Mouse (Mus musculus) layer of hippocampus, postnatal 36 days (tissue): ENCODE data around the gene Olfr1362. TPM values are rescaled to one million over a fixed set of nuclear protein-coding genes. Genes with fewer than 3 reads are reported as not detected.

ENCODE experiments used
- DNase-seq, 2 experiments: peaks; one replicate each; pipeline ENCODE4 v3.0.0; 2022
- total RNA-seq, 2 experiments: library from RNA; stranded (reverse); gene quantifications; 2 replicates each; pipeline ENCODE4 v1.2.3; 2021

Gene Olfr1362
- not detected for total RNA-seq

GRCm38 (mm10) chr13:21613922-21614321, at the start of gene Olfr1362:
TSS of gene Olfr1362 (minus strand) at chr13:21614022.
- DNase-seq, result no peak

- DNase-seq, result no peak
Observed at GRCm38 (mm10) chr13:21663286-21663685, 49.5 kb upstream of the Olfr1362 start, which contains the start of gene Olfr1361. TSS of gene Olfr1361 (minus strand) at chr13:21663386.

- no peak for DNase-seq
Observed at GRCm38 (mm10) chr13:21642418-21642817, 28.6 kb upstream of the Olfr1362 start, which contains the start of gene Olfr11. TSS of gene Olfr11 (minus strand) at chr13:21642518.

GRCm38 (mm10) chr13:21591618-21592017, 22.2 kb downstream of the Olfr1362 start:
- DNase-seq, result no peak

- no peak for DNase-seq
Observed at GRCm38 (mm10) chr13:21581659-21582058, 32.2 kb downstream of the Olfr1362 start, which contains the start of gene Olfr1364. TSS of gene Olfr1364 (minus strand) at chr13:21581759.

Other genes starting within 250 kb of the Olfr1362 start
- gene Zkscan3, start 211.3 kb downstream of the Olfr1362 start, total RNA-seq, result 10 to 100 TPM; 39.7 to 46.2 TPM
- gene Pgbd1, start 173.0 kb downstream of the Olfr1362 start, total RNA-seq, result 1 to 10 TPM; 1.1 to 1.5 TPM
- gene Zscan26, start 160.3 kb downstream of the Olfr1362 start, total RNA-seq, result 10 to 100 TPM; 52.3 to 53.5 TPM
- 1 to 10 TPM in 1 of 2 experiments, under 1 TPM in 1; 0.78 to 1.2 TPM for gene Nkapl, start 145.5 kb downstream of the Olfr1362 start, total RNA-seq
- 1 to 10 TPM; 6.1 to 7.0 TPM for gene Zkscan4, start 135.1 kb downstream of the Olfr1362 start, total RNA-seq
- gene Gm10065, start 134.6 kb downstream of the Olfr1362 start, total RNA-seq, result not detected
- 10 to 100 TPM; 21.6 to 23.2 TPM for gene AK157302, start 118.8 kb downstream of the Olfr1362 start, total RNA-seq
- gene Gm11273, start 112.6 kb downstream of the Olfr1362 start, total RNA-seq, result 10 to 100 TPM; 49.1 to 63.4 TPM
- gene Zkscan8, start 82.9 kb downstream of the Olfr1362 start, total RNA-seq, result 10 to 100 TPM; 18.3 to 19.9 TPM
- not detected for gene Olfr1366, start 71.2 kb downstream of the Olfr1362 start, total RNA-seq
- gene Olfr1535, start 54.1 kb downstream of the Olfr1362 start, total RNA-seq, result not detected
- gene Olfr1364, start 32.3 kb downstream of the Olfr1362 start, total RNA-seq, result not detected
- gene Olfr11, start 28.5 kb upstream of the Olfr1362 start, total RNA-seq, result not detected
- not detected for gene Olfr1361, start 49.4 kb upstream of the Olfr1362 start, total RNA-seq
- gene Olfr1360, start 63.4 kb upstream of the Olfr1362 start, total RNA-seq, result not detected
- not detected for gene Olfr1359, start 84.1 kb upstream of the Olfr1362 start, total RNA-seq
- gene Hist1h2bl, start 102.1 kb upstream of the Olfr1362 start, total RNA-seq, result 10 to 100 TPM; 20.4 to 37.0 TPM
- 10 to 100 TPM; 37.8 to 44.6 TPM for gene Hist1h2ai, start 102.4 kb upstream of the Olfr1362 start, total RNA-seq
- 10 to 100 TPM; 57.9 to 69.3 TPM for gene Hist1h3h, start 103.6 kb upstream of the Olfr1362 start, total RNA-seq
- 1 to 10 TPM; 4.3 to 6.2 TPM for gene Hist1h2bm, start 108.0 kb upstream of the Olfr1362 start, total RNA-seq
- 10 to 100 TPM; 15.7 to 17.9 TPM for gene Hist1h4j, start 121.0 kb upstream of the Olfr1362 start, total RNA-seq
- gene Hist1h4k, start 136.5 kb upstream of the Olfr1362 start, total RNA-seq, result 100 to 1,000 TPM; 266 to 292 TPM
- 10 to 100 TPM; 13.2 to 18.7 TPM for gene Hist1h2ak, start 139.8 kb upstream of the Olfr1362 start, total RNA-seq
- 10 to 100 TPM in 1 of 2 experiments, 1 to 10 TPM in 1; 5.4 to 10.8 TPM for gene Hist1h2bn, start 140.1 kb upstream of the Olfr1362 start, total RNA-seq
- 1 to 10 TPM; 6.4 to 8.5 TPM for gene Hist1h1b, start 166.6 kb upstream of the Olfr1362 start, total RNA-seq
- 10 to 100 TPM; 56.6 to 72.6 TPM for gene Hist1h3i, start 169.3 kb upstream of the Olfr1362 start, total RNA-seq
- gene Hist1h2an, start 173.2 kb upstream of the Olfr1362 start, total RNA-seq, result 1 to 10 TPM in 1 of 2 experiments, not detected in 1; 2.6 TPM
- 10 to 100 TPM in 1 of 2 experiments, 1 to 10 TPM in 1; 7.8 to 11.4 TPM for gene Hist1h2bp, start 173.4 kb upstream of the Olfr1362 start, total RNA-seq
- gene Hist1h2bq, start 196.2 kb upstream of the Olfr1362 start, total RNA-seq, result 10 to 100 TPM; 49.4 to 52.0 TPM
- 10 to 100 TPM in 1 of 2 experiments, not detected in 1; 19.5 TPM for gene Hist1h2ao, start 196.4 kb upstream of the Olfr1362 start, total RNA-seq
- 100 to 1,000 TPM; 229 to 282 TPM for gene Hist1h4m, start 197.7 kb upstream of the Olfr1362 start, total RNA-seq
- gene Hist1h4n, start 218.2 kb upstream of the Olfr1362 start, total RNA-seq, result 10 to 100 TPM; 29.3 to 57.3 TPM
- 10 to 100 TPM; 34.7 to 45.0 TPM for gene Hist1h2ap, start 219.5 kb upstream of the Olfr1362 start, total RNA-seq
- 10 to 100 TPM; 49.6 to 51.2 TPM for gene Hist1h2br, start 219.7 kb upstream of the Olfr1362 start, total RNA-seq